Mouse (Mus musculus): ENCODE data around the gene Entpd1. TPM values are rescaled to one million over a fixed set of nuclear protein-coding genes. Genes with fewer than 3 reads are reported as not detected.

The Entpd1 gene
- total and polyA plus RNA-seq, 3 experiments = 13.0 to 26.4 (median 22.1) TPM

GRCm38 (mm10) chr19:40647319-40648158 lies 35.4 kb downstream of the Entpd1 start:
- no peak overlapping the region for H3K4me3 ChIP-seq
- no peaks in the 10 kb centered on the region for H3K27me3 ChIP-seq (ENCODE audit: control insufficient read depth, insufficient read depth, low read length)
- intact Hi-C loops (cut with DNase I) = loop anchor here (1.0 to 2.0 kb wide), 2 partner anchors 17 to 51 kb away; no protein-coding TSS in a partner anchor
- peaks cover 6% of the 10 kb centered on the region; the same call in 1 of the 2 replicates for H3K36me3 ChIP-seq (ENCODE audit: control insufficient read depth, insufficient read depth, low read length)
- 32% methylated on average over 9 of the region's 9 CpGs for WGBS
- peak; percentile 43; the same call in 1 of the 2 replicates for TF ChIP-seq EP300 (IDR thresholded peaks at IDR 0.05; ENCODE audit: insufficient read depth, low read depth, low read length)
- TF ChIP-seq POLR2A (IDR thresholded peaks at IDR 0.05; ENCODE audit: insufficient read depth, low read depth, low read length) = no peak
- no peak for TF ChIP-seq CTCF (IDR thresholded peaks at IDR 0.05)
- H3K4me1 ChIP-seq (ENCODE audit: control insufficient read depth, insufficient read depth, low read length) = peaks cover 20% of the 10 kb centered on the region
- peak; percentile 65 to 68 for DNase-seq
- H3K9ac ChIP-seq (ENCODE audit: low read depth, low read length) = peak overlapping the region; percentile 56; the same call in 1 of the 2 replicates
- peak overlapping the region; percentile 83 for H3K27ac ChIP-seq
- H3K79me2 ChIP-seq (replicated peaks; ENCODE audit: control insufficient read depth, insufficient read depth, low read length) = no peaks in the 10 kb centered on the region

DNA sequence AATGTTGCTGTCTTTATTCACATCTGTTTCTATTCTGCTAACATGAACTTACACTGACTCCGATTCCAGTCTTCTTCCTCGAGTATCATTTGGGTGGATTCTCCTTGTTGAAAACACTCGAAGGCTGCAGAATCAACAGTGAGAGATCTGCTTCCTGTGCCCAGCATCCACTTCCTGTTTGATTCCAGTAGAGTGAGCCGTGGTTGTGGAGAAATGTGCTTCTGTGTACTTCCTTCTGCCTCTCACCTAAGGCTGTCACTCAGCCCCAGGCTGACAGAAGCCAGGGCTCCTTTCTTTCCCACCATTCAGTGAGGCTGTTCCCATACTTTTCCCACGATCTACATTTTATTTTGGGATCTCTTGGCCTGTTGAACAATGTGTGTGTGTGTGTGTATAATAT lies 37.9 kb downstream of the Entpd1 start:
- Histone ChIP-seq H3K4me3 (no peak overlapping the region), H3K27me3 (ENCODE audit: control insufficient read depth, insufficient read depth, low read length) (no peaks in the 10 kb centered on the region), H3K9ac (ENCODE audit: low read depth, low read length) (no peak overlapping the region), H3K36me3 (ENCODE audit: control insufficient read depth, insufficient read depth, low read length) (peaks cover 1% of the 10 kb centered on the region; the same call in 1 of the 2 replicates), H3K79me2 (replicated peaks; ENCODE audit: control insufficient read depth, insufficient read depth, low read length) (no peaks in the 10 kb centered on the region), H3K4me1 (ENCODE audit: control insufficient read depth, insufficient read depth, low read length) (peaks cover 17% of the 10 kb centered on the region), H3K27ac (peak overlapping the region; percentile 26; the same call in 1 of the 2 replicates)
- TF ChIP-seq EP300 (IDR thresholded peaks at IDR 0.05; ENCODE audit: insufficient read depth, low read depth, low read length) (no peak), CTCF (IDR thresholded peaks at IDR 0.05) (no peak), POLR2A (IDR thresholded peaks at IDR 0.05; ENCODE audit: insufficient read depth, low read depth, low read length) (no peak)
- intact Hi-C loops (cut with DNase I) = no loop called here
- WGBS = 22% methylated on average over 5 of the region's 5 CpGs
- DNase-seq = no peak

GRCm38 (mm10) chr19:40656207-40656606 lies 44.0 kb downstream of the Entpd1 start:
- intact Hi-C loops (cut with DNase I) = no loop called here
- H3K9ac ChIP-seq (ENCODE audit: low read depth, low read length) = no peak overlapping the region
- H3K79me2 ChIP-seq (replicated peaks; ENCODE audit: control insufficient read depth, insufficient read depth, low read length) = no peaks in the 10 kb centered on the region
- H3K4me3 ChIP-seq = no peak overlapping the region
- no peak overlapping the region for H3K27ac ChIP-seq
- H3K4me1 ChIP-seq (ENCODE audit: control insufficient read depth, insufficient read depth, low read length) = peaks cover 5% of the 10 kb centered on the region
- no peaks in the 10 kb centered on the region for H3K36me3 ChIP-seq (ENCODE audit: control insufficient read depth, insufficient read depth, low read length)
- TF ChIP-seq POLR2A (IDR thresholded peaks at IDR 0.05; ENCODE audit: insufficient read depth, low read depth, low read length) (no peak), EP300 (IDR thresholded peaks at IDR 0.05; ENCODE audit: insufficient read depth, low read depth, low read length) (no peak), CTCF (IDR thresholded peaks at IDR 0.05) (no peak)
- DNase-seq = no peak
- no peaks in the 10 kb centered on the region for H3K27me3 ChIP-seq (ENCODE audit: control insufficient read depth, insufficient read depth, low read length)
- WGBS = 85% methylated on average over 5 of the region's 5 CpGs

DNA sequence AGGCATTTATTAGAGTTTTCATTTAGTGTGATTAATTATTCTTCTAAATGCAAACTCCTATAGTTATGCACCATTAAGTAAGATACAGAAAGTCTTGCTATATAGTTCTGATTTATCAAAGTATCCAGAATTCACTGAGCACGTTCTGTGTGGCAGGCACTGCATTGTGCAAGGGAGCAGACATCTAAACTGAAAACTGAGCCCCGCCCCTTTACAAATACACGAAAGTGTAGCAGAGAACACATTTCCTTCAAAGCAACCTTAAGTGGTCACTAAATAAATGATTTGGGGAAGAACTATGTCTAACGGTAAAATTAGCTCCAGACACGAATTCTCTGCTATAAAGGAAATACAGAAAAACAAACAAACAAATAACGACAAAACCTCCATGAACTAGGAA lies 46.1 kb downstream of the Entpd1 start:
- Histone ChIP-seq H3K27ac (no peak overlapping the region), H3K79me2 (replicated peaks; ENCODE audit: control insufficient read depth, insufficient read depth, low read length) (no peaks in the 10 kb centered on the region), H3K4me3 (no peak overlapping the region), H3K27me3 (ENCODE audit: control insufficient read depth, insufficient read depth, low read length) (no peaks in the 10 kb centered on the region), H3K9ac (ENCODE audit: low read depth, low read length) (no peak overlapping the region), H3K36me3 (ENCODE audit: control insufficient read depth, insufficient read depth, low read length) (no peaks in the 10 kb centered on the region; the same call in 1 of the 2 replicates), H3K4me1 (ENCODE audit: control insufficient read depth, insufficient read depth, low read length) (peaks cover 7% of the 10 kb centered on the region)
- intact Hi-C loops (cut with DNase I) = no loop called here
- no peak for DNase-seq
- TF ChIP-seq EP300 (IDR thresholded peaks at IDR 0.05; ENCODE audit: insufficient read depth, low read depth, low read length) (no peak), CTCF (IDR thresholded peaks at IDR 0.05) (no peak), POLR2A (IDR thresholded peaks at IDR 0.05; ENCODE audit: insufficient read depth, low read depth, low read length) (no peak)
- 69% methylated on average over 6 of the region's 6 CpGs for whole genome bisulfite sequencing

- no peaks in the 10 kb centered on the region for H3K79me2 ChIP-seq (replicated peaks; ENCODE audit: control insufficient read depth, insufficient read depth, low read length)
- H3K27ac ChIP-seq = peak overlapping the region; percentile 87; the same call in 1 of the 2 replicates
- no peak for TF ChIP-seq POLR2A (IDR thresholded peaks at IDR 0.05; ENCODE audit: insufficient read depth, low read depth, low read length)
- no peak for TF ChIP-seq EP300 (IDR thresholded peaks at IDR 0.05; ENCODE audit: insufficient read depth, low read depth, low read length)
- no peak overlapping the region for H3K9ac ChIP-seq (ENCODE audit: low read depth, low read length)
- 62% methylated on average over 5 of the region's 5 CpGs for WGBS
- H3K27me3 ChIP-seq (ENCODE audit: control insufficient read depth, insufficient read depth, low read length) = no peaks in the 10 kb centered on the region
- no peak for DNase-seq
- intact Hi-C loops (cut with DNase I) = no loop called here
- H3K4me1 ChIP-seq (ENCODE audit: control insufficient read depth, insufficient read depth, low read length) = peaks cover 8% of the 10 kb centered on the region
- peak overlapping the region; percentile 59; the same call in 1 of the 2 replicates for H3K4me3 ChIP-seq
- H3K36me3 ChIP-seq (ENCODE audit: control insufficient read depth, insufficient read depth, low read length) = no peaks in the 10 kb centered on the region; the same call in 1 of the 2 replicates
Measured at GRCm38 (mm10) chr19:40658935-40659334, 46.8 kb downstream of the Entpd1 start.
